Mouse (Mus musculus): ENCODE results near the gene Rpsa. TPM values are rescaled to one million over a fixed set of nuclear protein-coding genes. Genes with fewer than 3 reads are reported as not detected.
A peak's percentile ranks its signal among the peaks of the same experiment; 100 is the strongest.

The Rpsa gene
- total and polyA plus RNA-seq, 3 experiments = 4,941 to 17,705 (median 6,009) TPM

- H3K4me3 ChIP-seq (ENCODE audit: low read depth, low read length) = no peak overlapping the region
- no peak for ATAC-seq (ENCODE audit: extremely low read depth, insufficient number of reproducible peaks, low FRiP score, poor library complexity, severe bottlenecking)
These were observed 40.3 kb downstream of the Rpsa start for GRCm38 (mm10) chr9:120167826-120168225.

GRCm38 (mm10) chr9:120171295-120171694, 43.8 kb downstream of the Rpsa start:
- peak; percentile 49; the same call in 1 of the 2 replicates for ATAC-seq (ENCODE audit: extremely low read depth, insufficient number of reproducible peaks, low FRiP score, poor library complexity, severe bottlenecking)
- H3K36me3 ChIP-seq (replicated peaks) = no peaks in the 10 kb centered on the region
- peaks cover 11% of the 10 kb centered on the region for H3K9me3 ChIP-seq (replicated peaks)
- TF ChIP-seq CTCF (IDR thresholded peaks at IDR 0.05; ENCODE audit: low read depth, low read length) (peak; percentile 15; the same call in 1 of the 2 replicates), GATA2 (IDR thresholded peaks at IDR 0.05; ENCODE audit: borderline replicate concordance, low read depth, low read length) (no peak)
- peak; percentile 32 for DNase-seq (ENCODE audit: low spot score)
- no peaks in the 10 kb centered on the region for H3K4me1 ChIP-seq (ENCODE audit: insufficient read depth, low read depth, low read length)
- peaks cover 12% of the 10 kb centered on the region for H3K27me3 ChIP-seq (ENCODE audit: insufficient read depth, low read length)
- no peak overlapping the region for H3K4me3 ChIP-seq (ENCODE audit: low read depth, low read length)

More at GRCm38 (mm10) chr9:120167826-120168225, 40.3 kb downstream of the Rpsa start:
- H3K4me1 ChIP-seq (ENCODE audit: insufficient read depth, low read depth, low read length) = no peaks in the 10 kb centered on the region
- DNase-seq (ENCODE audit: low spot score) = no peak
- TF ChIP-seq GATA1 (IDR thresholded peaks at IDR 0.05; ENCODE audit: borderline replicate concordance, low read length) = no peak
- TF ChIP-seq POLR2AphosphoS5 (IDR thresholded peaks at IDR 0.05; ENCODE audit: insufficient replicate concordance, low read depth, low read length) = no peak
- TF ChIP-seq TAL1 (conservative IDR thresholded peaks at IDR 0.05; ENCODE audit: low read depth, low read length) = no peak
- no peak for TF ChIP-seq GATA2 (IDR thresholded peaks at IDR 0.05; ENCODE audit: borderline replicate concordance, low read depth, low read length)
- TF ChIP-seq CTCF (IDR thresholded peaks at IDR 0.05; ENCODE audit: low read depth, low read length) = no peak
- H3K27me3 ChIP-seq (ENCODE audit: insufficient read depth, low read length) = peaks cover 12% of the 10 kb centered on the region
- H3K36me3 ChIP-seq (replicated peaks) = no peaks in the 10 kb centered on the region
- H3K9me3 ChIP-seq (replicated peaks) = peaks cover 8% of the 10 kb centered on the region

GRCm38 (mm10) chr9:120174436-120175137, 47.1 kb downstream of the Rpsa start:
- Histone ChIP-seq H3K27me3 (ENCODE audit: insufficient read depth, low read length) (peaks cover 3% of the 10 kb centered on the region), H3K36me3 (replicated peaks) (no peaks in the 10 kb centered on the region), H3K4me3 (ENCODE audit: low read depth, low read length) (no peak overlapping the region), H3K4me1 (ENCODE audit: insufficient read depth, low read depth, low read length) (no peaks in the 10 kb centered on the region), H3K9me3 (replicated peaks) (peaks cover 11% of the 10 kb centered on the region)
- no peak for TF ChIP-seq CTCF (IDR thresholded peaks at IDR 0.05; ENCODE audit: low read depth, low read length)
- no peak for TF ChIP-seq POLR2AphosphoS5 (IDR thresholded peaks at IDR 0.05; ENCODE audit: insufficient replicate concordance, low read depth, low read length)
- no peak for TF ChIP-seq GATA2 (IDR thresholded peaks at IDR 0.05; ENCODE audit: borderline replicate concordance, low read depth, low read length)
- no peak for TF ChIP-seq GATA1 (IDR thresholded peaks at IDR 0.05; ENCODE audit: borderline replicate concordance, low read length)
- no peak for TF ChIP-seq TAL1 (conservative IDR thresholded peaks at IDR 0.05; ENCODE audit: low read depth, low read length)
- no peak for ATAC-seq (ENCODE audit: extremely low read depth, insufficient number of reproducible peaks, low FRiP score, poor library complexity, severe bottlenecking)
- DNase-seq (ENCODE audit: low spot score) = no peak

GRCm38 (mm10) chr9:120178813-120179212, 51.3 kb downstream of the Rpsa start:
- H3K4me3 ChIP-seq (ENCODE audit: low read depth, low read length) = no peak overlapping the region

More at GRCm38 (mm10) chr9:120178813-120179212, 51.3 kb downstream of the Rpsa start:
- DNase-seq (ENCODE audit: low spot score) (no peak), ATAC-seq (ENCODE audit: extremely low read depth, insufficient number of reproducible peaks, low FRiP score, poor library complexity, severe bottlenecking) (no peak)
- Histone ChIP-seq H3K9me3 (replicated peaks) (no peaks in the 10 kb centered on the region), H3K36me3 (replicated peaks) (no peaks in the 10 kb centered on the region), H3K4me1 (ENCODE audit: insufficient read depth, low read depth, low read length) (no peaks in the 10 kb centered on the region), H3K27me3 (ENCODE audit: insufficient read depth, low read length) (peaks cover 3% of the 10 kb centered on the region)
- TF ChIP-seq GATA1 (IDR thresholded peaks at IDR 0.05; ENCODE audit: borderline replicate concordance, low read length) (no peak), TAL1 (conservative IDR thresholded peaks at IDR 0.05; ENCODE audit: low read depth, low read length) (no peak), GATA2 (IDR thresholded peaks at IDR 0.05; ENCODE audit: borderline replicate concordance, low read depth, low read length) (no peak), CTCF (IDR thresholded peaks at IDR 0.05; ENCODE audit: low read depth, low read length) (no peak), POLR2AphosphoS5 (IDR thresholded peaks at IDR 0.05; ENCODE audit: insufficient replicate concordance, low read depth, low read length) (no peak)

Other genes starting within 250 kb of the Rpsa start
- gene Wdr48, start 232.8 kb upstream of the Rpsa start, total RNA-seq (2014; fragmentation: Nextera tagmentation) = 99.9 and 111 TPM in 2 replicates
- 52.7 and 55.1 TPM in 2 replicates for gene Wdr48, start 232.8 kb upstream of the Rpsa start, total RNA-seq (2017)
- gene Wdr48, start 232.8 kb upstream of the Rpsa start, polyA plus RNA-seq (2012) = 11.3 and 14.5 TPM in 2 replicates
- 9.7 and 11.0 TPM in 2 replicates for gene Gorasp1, start 190.1 kb upstream of the Rpsa start, total RNA-seq (2014; fragmentation: Nextera tagmentation)
- 4.8 and 7.4 TPM in 2 replicates for gene Gorasp1, start 190.1 kb upstream of the Rpsa start, total RNA-seq (2017)
- gene Gorasp1, start 190.1 kb upstream of the Rpsa start, polyA plus RNA-seq (2012) = 15.4 and 18.3 TPM in 2 replicates
- gene Ttc21a, start 190.1 kb upstream of the Rpsa start, total RNA-seq (2014; fragmentation: Nextera tagmentation) = not detected in 2 replicates
- 0.17 and 0.38 TPM in 2 replicates for gene Ttc21a, start 190.1 kb upstream of the Rpsa start, total RNA-seq (2017)
- 0.02 and 0.06 TPM in 2 replicates for gene Ttc21a, start 190.1 kb upstream of the Rpsa start, polyA plus RNA-seq (2012)
- gene Csrnp1, start 143.0 kb upstream of the Rpsa start, total RNA-seq (2014; fragmentation: Nextera tagmentation) = 17.0 and 26.5 TPM in 2 replicates
- gene Csrnp1, start 143.0 kb upstream of the Rpsa start, total RNA-seq (2017) = 17.3 and 19.9 TPM in 2 replicates
- gene Csrnp1, start 143.0 kb upstream of the Rpsa start, polyA plus RNA-seq (2012) = 35.0 and 44.1 TPM in 2 replicates
- gene Xirp1, start 104.1 kb upstream of the Rpsa start, total RNA-seq (2014; fragmentation: Nextera tagmentation) = not detected in 2 replicates
- 0.05 and 0.06 TPM in 2 replicates for gene Xirp1, start 104.1 kb upstream of the Rpsa start, total RNA-seq (2017)
- gene Xirp1, start 104.1 kb upstream of the Rpsa start, polyA plus RNA-seq (2012) = not detected in 2 replicates
- gene Cx3cr1, start 57.8 kb upstream of the Rpsa start, total RNA-seq (2014; fragmentation: Nextera tagmentation) = not detected in 2 replicates
- gene Cx3cr1, start 57.8 kb upstream of the Rpsa start, total RNA-seq (2017) = 0.22 TPM in 1 of 2 replicates, not detected in the other
- not detected in 2 replicates for gene Cx3cr1, start 57.8 kb upstream of the Rpsa start, polyA plus RNA-seq (2012)
- not detected in 2 replicates for gene Ccr8, start 35.6 kb upstream of the Rpsa start, total RNA-seq (2014; fragmentation: Nextera tagmentation)
- not detected in 2 replicates for gene Ccr8, start 35.6 kb upstream of the Rpsa start, total RNA-seq (2017)
- gene Ccr8, start 35.6 kb upstream of the Rpsa start, polyA plus RNA-seq (2012) = not detected in 2 replicates
- 56.2 and 59.8 TPM in 2 replicates for gene Slc25a38, start 17.3 kb upstream of the Rpsa start, total RNA-seq (2014; fragmentation: Nextera tagmentation)
- 39.1 and 44.2 TPM in 2 replicates for gene Slc25a38, start 17.3 kb upstream of the Rpsa start, total RNA-seq (2017)
- 38.8 and 51.2 TPM in 2 replicates for gene Slc25a38, start 17.3 kb upstream of the Rpsa start, polyA plus RNA-seq (2012)
- not detected in 2 replicates for gene Mobp, start 22.0 kb downstream of the Rpsa start, total RNA-seq (2014; fragmentation: Nextera tagmentation)
- 0.38 TPM in 1 of 2 replicates, not detected in the other for gene Mobp, start 22.0 kb downstream of the Rpsa start, total RNA-seq (2017)
- not detected in 2 replicates for gene Mobp, start 22.0 kb downstream of the Rpsa start, polyA plus RNA-seq (2012)
- not detected in 2 replicates for gene Myrip, start 173.8 kb downstream of the Rpsa start, total RNA-seq (2014; fragmentation: Nextera tagmentation)
- 0.05 and 0.23 TPM in 2 replicates for gene Myrip, start 173.8 kb downstream of the Rpsa start, total RNA-seq (2017)
- not detected in 2 replicates for gene Myrip, start 173.8 kb downstream of the Rpsa start, polyA plus RNA-seq (2012)